Mouse (Mus musculus): Measurements from ENCODE around the gene Gm28048.

The Gm28048 gene

GRCm38 (mm10) chr11:22886991-22887390, 94.9 kb downstream of the Gm28048 start:
- DNase-seq (ENCODE audit: low read depth): no peak

DNA sequence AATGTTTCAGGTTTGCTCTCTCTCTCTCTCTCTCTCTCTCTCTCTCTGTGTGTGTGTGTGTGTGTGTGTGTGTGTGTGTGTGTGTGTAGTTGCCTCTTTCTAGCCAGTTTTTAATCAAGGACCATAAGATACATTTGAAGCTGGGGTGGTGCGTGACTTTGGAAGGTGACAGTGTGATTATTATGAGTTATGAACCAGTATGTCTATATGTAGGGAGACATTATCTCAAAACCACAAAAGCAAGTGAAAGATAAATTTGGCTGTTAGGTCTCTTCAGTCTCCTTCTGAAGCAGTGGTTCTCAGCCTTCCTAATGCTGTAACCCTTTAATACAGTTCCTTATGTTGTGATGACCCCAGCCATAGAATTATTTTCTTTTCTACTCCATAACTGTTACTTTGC, 96.5 kb downstream of the Gm28048 start:
- no peak for DNase-seq (ENCODE audit: low read depth)

DNA sequence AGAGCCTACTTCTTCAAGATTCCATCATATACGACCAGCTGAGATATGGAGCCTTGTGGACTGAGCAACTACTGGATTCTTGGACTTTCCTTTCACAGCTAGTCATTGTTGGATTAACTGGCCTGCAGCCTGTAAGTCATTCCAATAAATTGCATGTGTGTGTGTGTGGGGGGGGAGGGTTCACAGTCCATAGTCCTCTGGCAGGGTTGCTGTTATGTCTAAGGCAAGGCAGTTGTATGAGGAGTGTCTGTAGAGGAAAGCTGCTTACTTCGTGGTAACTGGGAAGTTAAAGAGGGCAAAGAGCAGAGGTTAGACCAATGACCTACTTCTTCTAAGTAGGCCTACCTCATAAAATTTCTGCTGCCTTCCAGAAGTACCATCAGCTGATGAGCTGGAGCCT, 98.2 kb downstream of the Gm28048 start:
- no peak for DNase-seq (ENCODE audit: low read depth)

DNA sequence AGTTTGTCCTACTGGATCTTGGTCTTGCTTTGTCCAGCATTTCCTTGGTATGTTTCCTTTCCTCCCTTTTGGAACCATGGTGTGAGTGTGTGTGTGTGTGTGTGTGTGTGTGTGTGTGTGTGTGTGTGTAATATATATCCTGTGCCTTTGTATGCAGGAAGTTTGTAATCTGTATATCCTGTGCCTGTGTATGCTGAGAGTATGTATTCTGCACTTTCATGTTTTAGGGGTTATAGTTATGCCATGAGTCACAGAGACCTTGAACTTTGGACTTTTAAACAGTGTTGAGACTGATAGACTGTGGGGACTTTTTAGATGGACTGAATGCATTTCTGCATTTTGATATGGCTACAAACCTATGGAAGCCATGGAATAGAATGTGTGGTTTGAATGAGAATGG, 99.0 kb downstream of the Gm28048 start:
- DNase-seq (ENCODE audit: low read depth): no peak

DNA sequence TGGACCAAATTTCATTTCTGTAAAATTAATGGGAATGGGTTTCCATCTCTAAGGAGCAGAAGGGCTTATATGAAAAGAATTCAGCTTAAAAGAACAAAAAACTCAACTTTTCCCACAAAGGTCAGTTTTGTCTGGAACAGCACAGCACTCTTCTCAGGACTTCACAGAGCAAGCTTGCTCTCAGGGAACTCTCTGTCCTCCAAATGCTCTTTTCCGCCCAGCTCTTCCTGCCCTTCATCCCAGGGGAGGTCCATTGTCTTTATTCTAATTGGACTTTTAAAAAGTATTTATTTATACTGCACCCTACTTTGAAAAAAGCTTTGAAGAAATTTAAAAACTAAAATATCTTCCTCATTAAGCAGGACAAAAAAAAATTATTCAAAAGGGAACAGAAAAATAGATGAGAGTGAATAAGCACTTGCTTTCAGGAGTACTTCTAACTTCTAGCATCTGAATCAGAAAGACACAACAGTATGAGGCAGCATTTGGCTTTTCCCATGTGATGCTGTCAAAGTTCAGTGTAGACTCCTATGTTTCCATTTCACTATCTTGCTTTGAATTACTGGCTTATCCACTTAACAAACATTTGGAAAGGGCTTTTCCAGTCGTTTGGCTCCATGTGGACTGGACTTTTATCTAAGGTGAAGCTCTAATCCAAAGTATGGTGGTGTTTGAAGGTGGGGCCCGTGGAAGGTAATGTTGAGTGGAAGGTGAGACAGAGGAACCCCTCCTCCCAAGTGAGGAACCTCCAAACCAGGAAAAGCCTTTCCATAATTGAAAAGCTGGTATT, 101.3 kb downstream of the Gm28048 start:
- DNase-seq (ENCODE audit: low read depth): no peak

- no peak for DNase-seq (ENCODE audit: low read depth)
These were observed 102.2 kb downstream of the Gm28048 start for GRCm38 (mm10) chr11:22879645-22880044.

DNA sequence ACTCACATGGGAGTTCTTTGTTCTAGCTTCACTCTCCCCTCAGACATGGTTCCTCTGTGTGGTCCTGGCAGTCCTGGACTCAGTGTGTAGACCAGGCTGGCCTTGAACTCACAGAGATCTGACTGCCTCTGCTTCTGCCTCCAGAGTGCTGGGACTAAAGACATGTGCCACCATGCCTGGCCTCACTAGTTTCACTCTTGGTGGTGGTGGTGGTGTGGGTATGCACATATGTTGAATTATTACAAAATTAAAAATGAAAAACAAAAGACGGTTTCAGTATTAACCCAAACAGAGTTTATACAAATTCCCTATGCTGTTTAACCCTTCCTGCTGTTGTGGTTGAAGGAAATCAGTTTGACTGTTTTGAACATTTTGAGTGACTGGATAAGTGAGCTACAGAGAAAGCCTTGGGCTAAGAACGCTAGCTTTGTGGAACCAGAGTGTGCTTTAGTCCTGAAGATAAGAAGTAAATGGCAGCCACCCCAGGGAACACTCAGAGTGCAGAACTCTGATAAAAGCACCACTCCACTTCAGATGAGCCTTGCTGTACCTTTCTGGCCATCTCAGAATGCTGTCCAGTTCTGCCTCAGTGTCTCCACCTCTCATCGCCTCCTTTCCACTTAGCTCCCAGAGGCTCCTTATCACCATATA, 105.1 kb downstream of the Gm28048 start:
- DNase-seq (ENCODE audit: low read depth): peak; percentile 56

GRCm38 (mm10) chr11:22875279-22875678, 106.6 kb downstream of the Gm28048 start:
- no peak for DNase-seq (ENCODE audit: low read depth)

DNA sequence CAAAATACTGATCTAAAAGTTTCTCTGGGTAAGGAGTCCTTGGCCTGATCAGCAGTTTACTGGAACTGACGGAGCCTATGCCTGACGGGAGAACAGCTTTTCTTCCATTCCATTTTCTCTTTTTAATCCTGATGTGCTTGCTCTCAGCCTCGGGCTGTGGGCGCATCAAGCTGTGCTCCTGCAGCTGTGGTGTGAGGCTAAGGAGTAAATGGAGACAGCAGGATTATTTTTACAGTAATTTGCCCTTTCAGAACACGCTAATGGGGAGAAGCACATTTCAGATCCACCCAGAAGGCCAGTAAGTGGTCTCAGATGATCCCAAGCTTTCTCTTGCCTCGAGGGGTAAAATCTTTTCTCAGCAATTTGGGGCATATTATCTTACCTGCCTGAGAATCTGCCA, 107.1 kb downstream of the Gm28048 start:
- DNase-seq (ENCODE audit: low read depth): no peak

GRCm38 (mm10) chr11:22873383-22873782, 108.5 kb downstream of the Gm28048 start:
- DNase-seq (ENCODE audit: low read depth): no peak

DNA sequence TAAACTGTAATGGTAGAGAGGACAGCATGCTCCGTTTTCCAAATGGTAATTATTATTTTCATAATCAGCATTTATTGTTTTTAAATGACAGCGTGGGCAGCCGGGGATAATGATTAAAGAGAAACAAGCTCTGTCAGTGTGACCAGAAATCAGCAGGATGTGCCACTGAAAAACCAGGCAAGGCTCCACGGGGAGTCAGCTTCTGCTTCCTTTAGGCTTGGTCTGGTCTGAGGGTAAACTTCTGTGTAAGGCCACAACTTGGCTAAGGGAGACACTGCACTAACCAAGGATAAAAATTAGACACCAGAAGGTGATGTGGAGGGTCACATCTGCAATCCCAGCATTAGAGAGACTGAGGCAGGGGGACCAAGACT, 109.6 kb downstream of the Gm28048 start:
- no peak for DNase-seq (ENCODE audit: low read depth)

- DNase-seq (ENCODE audit: low read depth): no peak
These were observed 110.1 kb downstream of the Gm28048 start for GRCm38 (mm10) chr11:22871628-22872306.

DNA sequence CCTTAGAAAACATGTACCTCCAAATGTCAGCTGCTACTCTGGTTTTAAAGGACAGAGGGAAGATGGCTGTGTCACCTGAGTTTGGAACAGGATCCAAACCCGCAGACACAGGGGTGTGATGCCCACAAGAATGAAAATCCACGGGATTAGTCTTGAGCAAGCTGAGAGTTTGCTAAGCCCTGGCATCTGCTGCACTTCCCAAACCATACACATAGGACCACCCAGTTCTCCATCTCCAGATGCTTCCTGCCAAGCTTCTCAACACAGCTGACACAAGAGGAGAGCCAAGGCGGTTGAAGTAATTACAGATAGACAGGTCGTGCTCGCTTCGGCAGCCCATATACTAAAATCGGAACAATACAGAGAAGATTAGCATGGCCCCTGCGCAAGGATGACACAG, 113.3 kb downstream of the Gm28048 start:
- DNase-seq (ENCODE audit: low read depth): no peak

DNA sequence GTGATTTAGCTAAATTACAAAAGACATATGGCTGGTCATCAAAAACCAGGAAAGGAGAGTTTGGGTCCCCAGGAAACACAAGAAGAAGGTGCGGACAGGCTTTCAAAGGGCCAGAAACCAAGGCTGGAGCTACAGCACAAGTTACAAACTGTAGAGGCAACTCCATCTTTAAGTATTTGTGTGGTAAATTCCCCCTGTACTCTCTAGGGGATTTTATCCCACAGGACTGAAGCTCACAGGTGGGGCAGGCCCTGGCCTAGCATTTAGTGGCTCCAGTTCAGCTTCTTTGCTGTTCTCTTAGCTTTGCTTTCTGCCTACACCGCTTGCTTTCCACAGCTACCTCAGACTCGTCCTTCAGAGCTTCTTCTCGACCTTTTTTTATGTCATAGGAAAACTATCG, 114.2 kb downstream of the Gm28048 start:
- no peak for DNase-seq (ENCODE audit: low read depth)

- no peak for DNase-seq (ENCODE audit: low read depth)
These were observed 116.1 kb downstream of the Gm28048 start for GRCm38 (mm10) chr11:22865635-22866246.

DNA sequence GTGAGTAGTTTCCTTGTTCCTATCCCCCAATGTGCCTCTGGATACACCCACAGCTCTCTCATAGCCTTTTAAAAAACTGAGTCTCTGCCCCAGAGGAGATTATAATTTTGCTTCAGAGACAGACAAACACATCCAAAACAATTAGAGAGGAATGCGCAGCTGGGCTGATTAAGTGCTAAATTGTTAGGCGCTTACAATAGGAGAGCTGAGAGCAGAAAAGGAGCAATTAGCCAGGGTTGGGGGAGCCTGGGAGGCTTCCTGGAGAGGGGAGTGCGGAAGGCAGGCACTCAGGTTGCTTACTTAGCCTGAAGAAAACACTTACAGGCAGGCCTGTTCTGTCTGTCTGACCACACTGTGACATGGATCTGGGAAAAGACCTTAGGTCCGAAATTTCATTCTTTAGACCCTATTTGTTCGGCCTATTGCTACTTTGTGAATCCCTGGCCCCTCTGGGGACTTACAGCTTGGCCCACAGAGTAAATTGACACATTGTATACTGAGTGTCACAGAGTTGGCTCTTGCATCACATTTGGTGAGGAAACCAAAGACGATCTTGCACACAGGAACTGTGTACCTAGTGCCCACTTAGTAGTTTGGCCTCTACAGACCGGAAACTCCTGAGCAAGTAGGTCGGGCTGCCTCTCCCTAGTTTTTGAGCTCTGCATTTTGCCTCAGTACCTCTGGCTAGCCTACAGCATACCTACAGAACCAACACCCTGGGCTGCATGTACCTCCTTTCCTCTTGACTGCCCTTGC, 117.4 kb downstream of the Gm28048 start:
- DNase-seq (ENCODE audit: low read depth): no peak

- no peak for DNase-seq (ENCODE audit: low read depth)
These were observed 118.3 kb downstream of the Gm28048 start for GRCm38 (mm10) chr11:22863581-22863980.

- DNase-seq (ENCODE audit: low read depth): no peak
These were observed 120.6 kb downstream of the Gm28048 start for GRCm38 (mm10) chr11:22861315-22861714.

DNA sequence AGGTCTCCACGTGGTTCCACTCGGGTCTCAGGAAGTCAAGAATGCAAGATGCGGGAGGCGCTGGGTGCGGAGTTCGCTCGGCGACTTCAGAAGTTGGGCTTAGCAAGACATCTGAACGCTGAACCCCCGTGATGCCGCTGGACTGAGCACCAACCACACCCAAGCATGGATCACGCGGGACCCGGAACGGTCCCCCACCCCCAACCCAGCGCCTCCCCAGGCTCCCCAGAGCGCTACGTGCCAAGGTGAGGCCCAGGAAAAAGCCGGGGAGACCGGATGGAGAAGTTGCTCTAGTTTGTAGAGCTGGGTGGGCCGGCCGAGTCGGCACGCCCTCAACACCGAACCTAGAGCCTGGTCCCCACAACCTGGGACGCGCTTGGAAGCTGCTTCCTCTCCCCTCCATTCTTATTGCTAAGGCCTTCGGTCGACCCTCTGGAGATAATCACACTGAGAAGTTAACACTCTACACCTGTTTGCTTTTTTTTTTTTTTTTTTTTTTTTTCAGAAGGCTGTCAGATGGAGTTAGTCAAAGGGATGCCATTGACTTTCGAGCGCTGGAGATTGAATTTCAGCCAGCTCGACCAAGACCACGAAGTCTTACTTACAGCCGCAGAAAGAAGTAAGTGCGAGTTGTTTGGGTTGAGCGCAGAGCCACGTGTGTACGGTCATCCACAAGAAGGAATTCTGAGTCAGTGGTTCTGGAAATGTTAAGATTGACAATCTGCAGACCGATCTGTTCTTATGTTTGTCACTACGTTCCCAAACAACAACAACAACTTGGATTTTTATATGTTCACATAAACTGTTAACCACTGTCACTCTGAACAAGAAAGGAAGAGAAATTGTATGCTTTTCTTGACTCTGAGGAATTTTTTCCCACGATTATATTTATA, 121.3 kb downstream of the Gm28048 start, which contains the start of gene B3gnt2:
Gene B3gnt2 (minus strand): TSS at position 627 of the 893 bp plus-strand sequence.
- no peak for DNase-seq (ENCODE audit: low read depth)

GRCm38 (mm10) chr11:22859633-22860334, 122.1 kb downstream of the Gm28048 start:
- no peak for DNase-seq (ENCODE audit: low read depth)
